Mouse (Mus musculus) induced T-regulatory cell, adult 2 months (primary cell): ENCODE results near the gene Prc1.

Source experiments
- DNase-seq: peaks from one replicate; pipeline ENCODE4 v3.0.0-alpha.2; 2012; ENCODE audit warnings: low read depth

The Prc1 gene

GRCm38 (mm10) chr7:80336932-80337331 is 42.7 kb downstream of the Prc1 start:
- DNase-seq = no peak

- peak; percentile 69 for DNase-seq
Measured at GRCm38 (mm10) chr7:80339371-80339770, 45.1 kb downstream of the Prc1 start.

DNA sequence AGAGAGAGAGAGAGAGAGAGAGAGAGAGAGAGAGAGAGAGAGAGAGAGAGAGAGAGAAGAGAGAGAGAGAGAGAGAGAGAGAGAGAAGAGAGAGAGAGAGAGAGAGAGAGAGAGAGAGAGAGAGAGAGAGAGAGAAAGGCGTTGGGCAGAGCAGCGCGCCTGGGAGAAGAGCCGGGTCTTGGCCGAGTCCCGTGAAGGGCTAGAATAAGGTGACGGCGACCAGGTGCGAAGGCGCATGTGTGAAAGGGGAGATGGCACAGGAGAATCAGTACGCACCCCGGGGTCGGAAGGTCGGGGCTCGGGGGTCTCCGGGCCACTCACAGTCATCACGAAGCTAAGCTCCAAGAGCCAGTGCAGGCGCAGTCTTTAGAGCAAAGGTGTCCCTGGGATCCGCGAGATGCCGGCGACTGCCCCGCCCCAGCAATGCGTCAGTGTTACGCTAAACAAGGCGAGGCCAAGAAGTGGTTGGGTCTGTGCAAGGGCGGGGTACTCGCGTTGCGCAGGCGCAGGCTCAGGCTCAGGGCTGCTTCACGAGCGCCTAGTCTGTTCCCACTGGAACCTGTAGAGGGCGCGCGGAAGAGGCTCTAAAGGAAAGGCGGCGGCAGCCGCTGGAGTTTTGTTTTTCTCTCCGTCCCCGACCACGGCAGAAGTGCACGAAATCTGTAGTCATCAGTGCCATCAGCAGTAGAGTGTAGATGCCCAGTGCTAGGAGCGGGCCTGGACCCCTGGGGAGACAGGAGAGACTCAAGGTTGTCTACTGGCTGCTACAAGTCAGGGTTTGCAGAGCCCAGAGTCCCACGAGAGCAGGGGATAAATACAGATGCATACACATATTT is 45.8 kb downstream of the Prc1 start:
- DNase-seq = peak; percentile 100

DNA sequence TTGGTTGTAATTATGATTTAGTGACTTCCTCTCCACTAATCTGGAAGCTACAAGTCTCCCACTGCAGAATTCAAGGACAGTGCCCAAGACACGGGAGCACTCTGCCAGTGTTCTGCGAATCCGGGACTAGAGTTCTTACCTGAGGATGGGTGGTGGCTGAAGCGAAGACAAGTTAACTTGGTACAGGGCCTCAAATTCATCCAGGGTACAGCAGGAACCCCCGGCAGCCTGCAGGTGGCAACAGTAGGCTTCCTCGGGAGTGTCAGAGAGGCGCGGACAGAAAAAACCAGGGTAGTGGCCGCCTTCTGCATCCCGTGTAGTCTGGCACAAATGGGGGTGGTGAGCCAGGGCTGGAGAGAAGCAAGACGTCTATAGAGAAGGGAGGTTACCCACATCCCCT is 46.5 kb downstream of the Prc1 start, which contains the start of gene Unc45a:
Gene Unc45a, minus strand, starts transcription at position 213 of the 400 bp plus-strand sequence.
- peak; percentile 90 for DNase-seq

GRCm38 (mm10) chr7:80341793-80342192 is 47.5 kb downstream of the Prc1 start:
- no peak for DNase-seq

GRCm38 (mm10) chr7:80342858-80343257 is 48.6 kb downstream of the Prc1 start, which contains the start of gene Hddc3:
Gene Hddc3 (plus strand): TSS chr7:80343104.
- DNase-seq = peak; percentile 99

DNA sequence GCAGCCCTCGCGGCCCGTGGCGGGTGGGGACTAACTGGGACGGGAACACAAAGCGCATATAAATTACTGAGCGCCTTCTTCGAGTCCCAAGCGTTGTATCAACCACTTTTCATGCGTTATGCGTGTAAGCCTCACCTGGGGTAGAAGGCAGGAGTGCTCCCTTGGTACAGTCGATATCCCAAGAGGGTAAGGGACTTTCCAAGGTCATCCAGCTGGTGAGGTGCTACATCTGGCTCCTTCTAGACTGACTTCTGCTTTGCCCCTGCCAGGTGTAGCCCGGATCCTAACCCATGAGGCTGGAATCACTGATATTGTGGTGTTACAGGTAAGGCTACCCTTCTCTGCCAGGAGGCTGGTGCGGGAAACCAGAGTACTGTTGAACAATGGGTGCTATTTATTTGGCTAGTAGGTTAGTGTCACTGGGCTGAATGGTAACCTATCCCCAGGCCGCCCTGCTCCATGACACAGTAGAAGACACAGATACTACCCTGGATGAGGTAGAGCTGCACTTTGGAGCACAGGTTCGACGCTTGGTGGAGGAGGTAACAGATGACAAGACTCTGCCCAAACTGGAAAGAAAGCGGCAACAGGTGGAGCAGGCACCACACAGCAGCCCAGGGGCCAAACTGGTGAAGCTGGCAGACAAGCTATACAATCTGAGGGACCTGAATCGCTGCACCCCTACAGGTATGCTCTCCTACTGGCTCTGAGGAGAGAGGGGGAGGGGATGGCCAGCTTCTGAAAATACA is 49.2 kb downstream of the Prc1 start:
- no peak for DNase-seq

DNA sequence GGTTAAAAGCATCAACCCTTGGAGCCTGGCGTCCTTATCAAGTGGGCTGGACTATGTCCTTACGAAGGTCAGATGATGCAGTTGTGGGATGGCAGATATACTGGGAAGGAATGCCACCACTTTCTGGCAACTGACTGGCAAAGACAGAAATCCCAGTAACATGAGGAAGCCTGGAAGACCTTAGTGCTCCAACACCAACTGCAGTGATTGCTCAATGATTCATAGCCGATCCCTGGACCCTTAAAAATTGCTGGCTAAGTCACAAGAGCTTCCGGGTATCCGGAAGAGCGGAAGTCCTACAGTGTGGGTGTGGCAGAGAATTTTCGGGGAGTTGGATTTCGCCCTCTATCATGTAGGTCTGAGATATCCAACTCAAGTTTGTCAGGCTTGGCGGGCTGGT is 51.9 kb downstream of the Prc1 start:
- DNase-seq = no peak

GRCm38 (mm10) chr7:80346830-80347229 is 52.6 kb downstream of the Prc1 start:
- no peak for DNase-seq

DNA sequence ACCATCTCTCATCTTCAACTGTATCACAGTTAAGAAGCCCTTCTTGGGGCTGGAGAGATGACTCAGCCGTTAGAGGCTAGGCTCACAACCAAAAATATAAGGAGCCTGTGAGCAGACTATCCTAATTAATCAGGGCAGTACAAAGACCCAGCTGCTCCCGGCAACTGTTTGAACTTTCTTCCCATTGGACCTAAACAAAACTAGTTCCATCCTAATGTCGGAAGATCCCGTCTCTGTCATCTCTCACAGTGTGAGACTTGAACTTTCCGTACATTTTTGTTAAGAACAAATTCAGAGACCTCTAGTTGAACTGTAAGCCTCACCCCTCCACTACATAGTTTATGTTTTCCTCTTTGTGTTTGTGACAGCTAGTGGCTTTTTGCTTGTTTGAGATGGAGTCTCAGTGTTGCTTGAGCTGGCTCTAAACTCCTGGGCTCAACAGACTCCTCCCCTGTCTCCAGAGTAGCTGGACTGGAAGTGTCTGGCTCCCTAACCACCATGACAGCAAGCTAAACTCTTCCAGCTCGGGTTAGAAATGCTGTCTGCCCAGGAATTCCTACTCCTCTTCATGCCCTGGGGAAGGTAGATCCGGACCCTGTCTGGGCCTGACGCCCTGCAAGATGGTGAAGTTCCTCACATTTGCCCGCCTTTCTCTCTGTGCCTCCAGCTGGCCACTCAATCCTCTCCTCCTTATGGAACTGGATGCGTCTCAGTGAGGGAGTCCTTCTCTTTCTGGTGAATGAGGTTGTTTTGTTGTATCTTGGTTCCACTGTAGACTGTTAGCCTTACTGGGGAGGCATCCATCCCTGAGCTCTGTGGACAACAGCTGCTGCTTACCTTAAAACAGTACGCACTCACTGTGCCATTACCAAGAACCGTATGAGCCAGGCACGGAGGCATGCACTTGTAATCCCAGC is 53.7 kb downstream of the Prc1 start:
- DNase-seq = no peak

GRCm38 (mm10) chr7:80350808-80351207 is 56.6 kb downstream of the Prc1 start:
- no peak for DNase-seq

DNA sequence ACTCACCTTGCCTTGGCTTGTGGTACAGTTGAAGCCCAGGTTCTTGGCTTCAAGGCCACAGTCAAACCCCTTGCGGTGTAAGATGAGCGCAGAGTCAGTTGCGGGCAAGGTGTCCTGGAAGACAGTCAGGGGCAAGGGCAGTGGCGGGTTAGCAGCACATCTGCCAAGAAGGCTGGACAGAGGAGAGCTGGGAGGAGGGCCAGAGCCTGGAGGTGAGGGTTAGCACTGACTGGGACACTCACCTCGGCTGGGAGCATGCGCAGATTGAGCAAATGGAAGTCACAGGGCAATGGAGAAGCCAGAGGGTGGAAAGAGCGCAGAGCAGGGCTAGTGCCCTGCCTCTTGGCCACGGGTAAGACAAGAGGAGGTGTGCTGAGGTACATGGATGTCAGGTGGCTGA is 58.7 kb downstream of the Prc1 start:
- DNase-seq = no peak

DNA sequence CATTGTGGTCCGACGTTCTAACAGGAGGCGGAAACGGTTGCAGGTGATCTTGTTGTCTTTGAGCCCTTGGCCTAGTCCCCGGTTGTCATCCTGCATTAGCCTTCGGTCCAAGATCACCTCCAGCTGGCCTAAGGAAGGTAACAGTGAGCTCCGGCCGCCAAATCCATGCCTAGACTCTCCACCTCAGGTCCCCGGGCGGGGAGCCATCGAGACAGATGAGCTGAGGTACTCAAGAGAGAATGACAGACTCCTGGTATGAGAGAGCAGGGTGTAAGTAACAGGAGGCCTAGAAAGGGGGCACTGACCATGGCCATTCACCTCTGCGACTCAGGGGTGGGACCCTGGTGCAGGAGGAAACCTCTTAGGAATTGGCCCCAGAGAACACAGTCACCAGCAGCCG is 62.1 kb downstream of the Prc1 start:
- DNase-seq = no peak

- no peak for DNase-seq
Measured at GRCm38 (mm10) chr7:80357156-80357555, 62.9 kb downstream of the Prc1 start.

- no peak for DNase-seq
Measured at GRCm38 (mm10) chr7:80358039-80358438, 63.8 kb downstream of the Prc1 start.

DNA sequence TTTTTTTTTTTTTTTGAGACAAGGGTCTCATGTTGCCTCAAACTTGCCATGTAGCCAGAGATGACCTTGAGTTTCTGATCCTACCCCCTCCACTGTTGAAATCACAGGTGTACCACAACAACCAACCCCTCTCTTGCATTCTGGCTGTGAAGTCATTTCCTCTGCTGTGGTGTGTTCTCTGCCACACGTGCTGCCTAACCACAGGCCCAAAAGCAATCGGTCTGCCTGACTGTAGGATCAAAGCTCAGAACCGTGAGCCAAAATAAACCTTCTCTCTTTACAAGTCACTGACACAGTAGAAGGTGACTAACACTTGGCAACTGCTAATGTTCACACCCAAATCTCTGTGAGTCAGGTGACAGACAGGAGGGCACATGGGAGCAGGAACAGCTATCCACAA is 66.2 kb downstream of the Prc1 start:
- no peak for DNase-seq

- no peak for DNase-seq
Measured at GRCm38 (mm10) chr7:80365759-80366158, 71.5 kb downstream of the Prc1 start.
